Mouse (Mus musculus): ENCODE results near the gene 1700021F07Rik. TPM values are rescaled to one million over a fixed set of nuclear protein-coding genes. Genes with fewer than 3 reads are reported as not detected.

Gene 1700021F07Rik
- polyA plus RNA-seq, 1 experiment from 2014 or later: not detected

- no peak for DNase-seq
- Histone ChIP-seq H3K4me1 (replicated peaks) (no peaks in the 10 kb centered on the region), H3K27me3 (no peaks in the 10 kb centered on the region), H3K9ac (no peak overlapping the region), H3K36me3 (no peaks in the 10 kb centered on the region), H3K4me2 (no peak overlapping the region), H3K27ac (no peak overlapping the region), H3K9me3 (replicated peaks) (no peaks in the 10 kb centered on the region), H3K4me3 (replicated peaks) (no peak overlapping the region)
- 55% methylated on average over 9 of the region's 9 CpGs for WGBS (ENCODE audit: insufficient replicate concordance)
- no peak for ATAC-seq (ENCODE audit: low read depth)
These were observed 41.8 kb downstream of the 1700021F07Rik start for GRCm38 (mm10) chr2:173564179-173564578.

Other genes with a start within 250 kb of the 1700021F07Rik start
- gene Pmepa1, start 246.1 kb upstream of the 1700021F07Rik start, polyA plus RNA-seq (2015; fragmentation: Nextera tagmentation; extraction: Ambion mirVana): 0.15 and 0.20 TPM in 2 replicates
- not detected in 2 replicates for gene Ankrd60, start 55.8 kb downstream of the 1700021F07Rik start, polyA plus RNA-seq (2015; fragmentation: Nextera tagmentation; extraction: Ambion mirVana)
- 14.5 and 18.2 TPM in 2 replicates for gene Rab22a, start 137.2 kb downstream of the 1700021F07Rik start, polyA plus RNA-seq (2015; fragmentation: Nextera tagmentation; extraction: Ambion mirVana)
- not detected in 2 replicates for gene 1700010B08Rik, start 196.8 kb downstream of the 1700021F07Rik start, polyA plus RNA-seq (2015; fragmentation: Nextera tagmentation; extraction: Ambion mirVana)
- 5.7 and 6.5 TPM in 2 replicates for gene Vapb, start 214.9 kb downstream of the 1700021F07Rik start, polyA plus RNA-seq (2015; fragmentation: Nextera tagmentation; extraction: Ambion mirVana)

Measured in liver, embryonic 13.5 days (tissue).